Mouse (Mus musculus) myocyte (in vitro differentiated cells): ENCODE results near the gene Son. TPM values are rescaled to one million over a fixed set of nuclear protein-coding genes. Genes with fewer than 3 reads are reported as not detected.

Source experiments
- H3K27me3 ChIP-seq: one replicate; pipeline ENCODE4 v1.6.1; 2011; ENCODE audit not compliant: control insufficient read depth, insufficient read depth, insufficient read length
- H3K36me3 ChIP-seq: one replicate; pipeline ENCODE4 v1.6.1; 2011; ENCODE audit not compliant: control insufficient read depth, insufficient read depth
- H3K4me2 ChIP-seq: one replicate; pipeline ENCODE4 v1.6.1; 2011; ENCODE audit warnings: low read depth, control low read depth
- H3K4me3 ChIP-seq: one replicate; pipeline ENCODE4 v1.5.1; 2011; ENCODE audit warnings: mild to moderate bottlenecking, control low read depth, moderate library complexity
- H3K79me2 ChIP-seq: one replicate; pipeline ENCODE4 v1.6.1; 2011; ENCODE audit not compliant: control insufficient read depth, insufficient read depth
- H3ac ChIP-seq: one replicate; pipeline ENCODE4 v1.6.1; 2011; ENCODE audit not compliant: control insufficient read depth, insufficient read length
- CEBPB ChIP-seq: IDR thresholded peaks from 2 replicates; pipeline ENCODE4 v1.6.1; 2011; ENCODE audit warnings: mild to moderate bottlenecking, moderate library complexity; ENCODE audit not compliant: poor library complexity, insufficient read depth, severe bottlenecking
- E2F4 ChIP-seq: IDR thresholded peaks from one replicate; pipeline ENCODE4 v1.6.1; 2011; ENCODE audit warnings: mild to moderate bottlenecking, control low read depth, moderate library complexity; ENCODE audit not compliant: insufficient read depth
- MAX ChIP-seq: IDR thresholded peaks from one replicate; pipeline ENCODE4 v1.6.1; 2011; ENCODE audit warnings: low read depth, mild to moderate bottlenecking, control low read depth
- MYOD1 ChIP-seq, 3 experiments: IDR thresholded peaks; one replicate each; pipeline ENCODE4 v1.6.1; 2011; ENCODE audit warnings: control low read depth in 2 of 3, low read depth in 2 of 3, mild to moderate bottlenecking in 2 of 3, moderate library complexity in 1 of 3; ENCODE audit not compliant: insufficient read length in 2 of 3, control insufficient read depth in 1 of 3
- MYOG ChIP-seq, 3 experiments: IDR thresholded peaks; one replicate each; pipeline ENCODE4 v1.6.1; 2011; ENCODE audit warnings: control low read depth in 2 of 3, low read depth in 2 of 3, mild to moderate bottlenecking in 2 of 3; ENCODE audit not compliant: insufficient read length in 2 of 3, control insufficient read depth in 1 of 3, insufficient read depth in 1 of 3
- POLR2A ChIP-seq: IDR thresholded peaks from one replicate; pipeline ENCODE4 v1.6.1; 2011; ENCODE audit warnings: low read depth, mild to moderate bottlenecking, control low read depth, moderate library complexity; ENCODE audit not compliant: insufficient read length
- POLR2AphosphoS2 ChIP-seq: IDR thresholded peaks from one replicate; pipeline ENCODE4 v1.6.1; 2011; ENCODE audit warnings: low read depth, control low read depth; ENCODE audit not compliant: insufficient read length
- REST ChIP-seq: IDR thresholded peaks from one replicate; pipeline ENCODE4 v1.6.1; 2011; ENCODE audit warnings: mild to moderate bottlenecking, control low read depth, moderate library complexity; ENCODE audit not compliant: insufficient read depth, insufficient read length
- SRF ChIP-seq: IDR thresholded peaks from one replicate; pipeline ENCODE4 v1.6.1; 2011; ENCODE audit warnings: low read depth; ENCODE audit not compliant: control insufficient read depth, insufficient read length
- TCF12 ChIP-seq: IDR thresholded peaks from one replicate; pipeline ENCODE4 v1.6.1; 2011; ENCODE audit warnings: mild to moderate bottlenecking, control low read depth; ENCODE audit not compliant: poor library complexity, insufficient read depth, severe bottlenecking
- TCF3 ChIP-seq: IDR thresholded peaks from one replicate; pipeline ENCODE4 v1.6.1; 2011; ENCODE audit warnings: low read depth, control low read depth; ENCODE audit not compliant: insufficient read length
- USF1 ChIP-seq: IDR thresholded peaks from one replicate; pipeline ENCODE4 v1.6.1; 2011; ENCODE audit warnings: low read depth, mild to moderate bottlenecking, control low read depth, moderate library complexity
- polyA plus RNA-seq: library from polyadenylated mRNA; unstranded; fragments of >200 nt; fragmentation: generic; extraction: Trizol; gene quantifications from one replicate; pipeline ENCODE4 v1.2.1, GENCODE M21; 2012; ENCODE audit warnings: missing spikeins

The Son gene
- 48.7 TPM for polyA plus RNA-seq

GRCm38 (mm10) chr16:91647461-91648219, at the start of gene Son:
Gene Son (plus strand): TSS chr16:91647506.
- Histone ChIP-seq H3ac (peak within 1 kb of the TSS; percentile 23), H3K4me2 (peak within 1 kb of the TSS; percentile 99), H3K79me2 (peaks cover 79% of the 10 kb centered on the region), H3K36me3 (peaks cover 15% of the 10 kb centered on the region), H3K27me3 (no peaks in the 10 kb centered on the region), H3K4me3 (peak within 1 kb of the TSS; percentile 95)
- TF ChIP-seq POLR2A (peak; percentile 84), POLR2AphosphoS2 (peak; percentile 89), MYOD1 (IDR thresholded peaks at IDR 0.05; ENCODE audit: control insufficient read depth in 1 of 3, insufficient read length in 2 of 3, low read depth in 2 of 3) (no peak), E2F4 (no peak), MYOG (IDR thresholded peaks at IDR 0.05; ENCODE audit: control insufficient read depth in 1 of 3, insufficient read depth in 1 of 3, insufficient read length in 2 of 3, low read depth in 2 of 3) (peak in 1 of 3 experiments; percentile 15), SRF (peak; percentile 44), REST (no peak)

- Histone ChIP-seq H3K27me3 (peaks cover 7% of the 10 kb centered on the region), H3K36me3 (no peaks in the 10 kb centered on the region), H3K79me2 (no peaks in the 10 kb centered on the region), H3ac (peak within 1 kb of the TSS; percentile 87), H3K4me3 (peak within 1 kb of the TSS; percentile 31), H3K4me2 (peak within 1 kb of the TSS; percentile 90)
- TF ChIP-seq POLR2A (no peak), REST (no peak), MYOD1 (IDR thresholded peaks at IDR 0.05; ENCODE audit: control insufficient read depth in 1 of 3, insufficient read length in 2 of 3, low read depth in 2 of 3) (peak in 1 of 3 experiments; percentile 1)
Observed at GRCm38 (mm10) chr16:91597672-91598010, 49.7 kb upstream of the Son start, which contains the start of gene Tmem50b. Gene Tmem50b (minus strand): TSS chr16:91597800.

GRCm38 (mm10) chr16:91599242-91599641, 48.1 kb upstream of the Son start:
- no peak overlapping the region for H3ac ChIP-seq
- peaks cover 7% of the 10 kb centered on the region for H3K27me3 ChIP-seq
- H3K4me2 ChIP-seq = no peak overlapping the region
- TF ChIP-seq MYOD1 (IDR thresholded peaks at IDR 0.05; ENCODE audit: control insufficient read depth in 1 of 3, insufficient read length in 2 of 3, low read depth in 2 of 3) (no peak), E2F4 (no peak), SRF (no peak), MYOG (IDR thresholded peaks at IDR 0.05; ENCODE audit: control insufficient read depth in 1 of 3, insufficient read depth in 1 of 3, insufficient read length in 2 of 3, low read depth in 2 of 3) (no peak), USF1 (no peak), MAX (no peak), CEBPB (no peak), TCF12 (no peak), POLR2AphosphoS2 (no peak), REST (no peak), POLR2A (no peak), TCF3 (no peak)
- H3K4me3 ChIP-seq = no peak overlapping the region
- H3K36me3 ChIP-seq = no peaks in the 10 kb centered on the region
- no peaks in the 10 kb centered on the region for H3K79me2 ChIP-seq

- Histone ChIP-seq H3K4me2 (no peak overlapping the region), H3K4me3 (no peak overlapping the region), H3K36me3 (no peaks in the 10 kb centered on the region), H3K27me3 (peaks cover 7% of the 10 kb centered on the region), H3ac (no peak overlapping the region), H3K79me2 (no peaks in the 10 kb centered on the region)
- no peak for TF ChIP-seq MYOD1 (IDR thresholded peaks at IDR 0.05; ENCODE audit: control insufficient read depth in 1 of 3, insufficient read length in 2 of 3, low read depth in 2 of 3)
- TF ChIP-seq TCF3 = no peak
- TF ChIP-seq MYOG (IDR thresholded peaks at IDR 0.05; ENCODE audit: control insufficient read depth in 1 of 3, insufficient read depth in 1 of 3, insufficient read length in 2 of 3, low read depth in 2 of 3) = no peak
- TF ChIP-seq REST = no peak
- no peak for TF ChIP-seq E2F4
- TF ChIP-seq USF1 = no peak
- TF ChIP-seq POLR2AphosphoS2 = no peak
- no peak for TF ChIP-seq SRF
- TF ChIP-seq TCF12 = no peak
- no peak for TF ChIP-seq MAX
- TF ChIP-seq POLR2A = no peak
- TF ChIP-seq CEBPB = no peak
Observed at GRCm38 (mm10) chr16:91601081-91601480, 46.2 kb upstream of the Son start.

GRCm38 (mm10) chr16:91601693-91602092, 45.6 kb upstream of the Son start:
- no peak overlapping the region for H3ac ChIP-seq
- no peak for TF ChIP-seq TCF3
- no peak for TF ChIP-seq POLR2AphosphoS2
- no peak for TF ChIP-seq REST
- no peak for TF ChIP-seq MYOD1 (IDR thresholded peaks at IDR 0.05; ENCODE audit: control insufficient read depth in 1 of 3, insufficient read length in 2 of 3, low read depth in 2 of 3)
- no peak for TF ChIP-seq TCF12
- no peak for TF ChIP-seq USF1
- TF ChIP-seq E2F4 = no peak
- TF ChIP-seq MAX = no peak
- no peak overlapping the region for H3K4me3 ChIP-seq
- H3K79me2 ChIP-seq = no peaks in the 10 kb centered on the region
- no peak overlapping the region for H3K4me2 ChIP-seq
- H3K36me3 ChIP-seq = no peaks in the 10 kb centered on the region
- peaks cover 7% of the 10 kb centered on the region for H3K27me3 ChIP-seq
